Mouse (Mus musculus) monocyte, adult 2 months (primary cell): ENCODE results near the gene Mllt10.
A peak's percentile ranks its signal among the peaks of the same experiment; 100 is the strongest.

ENCODE experiments used
- DNase-seq, 2 experiments: peaks; one replicate each; pipeline ENCODE4 v3.0.0; 2022; ENCODE audit warnings: low spot score in 2 of 2, low read depth in 1 of 2

The Mllt10 gene

GRCm38 (mm10) chr2:18181631-18182030, 126.6 kb downstream of the Mllt10 start:
- no peak for DNase-seq

- no peak for DNase-seq
These were observed 128.0 kb downstream of the Mllt10 start for GRCm38 (mm10) chr2:18183079-18183478.

GRCm38 (mm10) chr2:18188367-18188766, 133.3 kb downstream of the Mllt10 start:
- DNase-seq, result no peak

- no peak for DNase-seq
These were observed 140.2 kb downstream of the Mllt10 start for GRCm38 (mm10) chr2:18195285-18195684.

- no peak for DNase-seq
These were observed 140.8 kb downstream of the Mllt10 start for GRCm38 (mm10) chr2:18195691-18196396.

GRCm38 (mm10) chr2:18201820-18202462, 146.9 kb downstream of the Mllt10 start:
- no peak for DNase-seq

- no peak for DNase-seq
These were observed 147.9 kb downstream of the Mllt10 start for GRCm38 (mm10) chr2:18202923-18203322.

GRCm38 (mm10) chr2:18205118-18205517, 150.1 kb downstream of the Mllt10 start:
- peak; percentile 18 to 23 for DNase-seq

- DNase-seq, result no peak
These were observed 151.8 kb downstream of the Mllt10 start for GRCm38 (mm10) chr2:18206811-18207210.

GRCm38 (mm10) chr2:18208578-18208977, 153.5 kb downstream of the Mllt10 start:
- no peak for DNase-seq

GRCm38 (mm10) chr2:18209211-18209823, 154.3 kb downstream of the Mllt10 start:
- DNase-seq, result no peak

GRCm38 (mm10) chr2:18209948-18210347, 154.9 kb downstream of the Mllt10 start:
- no peak for DNase-seq

GRCm38 (mm10) chr2:18214031-18214430, 159.0 kb downstream of the Mllt10 start:
- DNase-seq, result no peak

GRCm38 (mm10) chr2:18217867-18218266, 162.8 kb downstream of the Mllt10 start:
- DNase-seq, result no peak

- DNase-seq, result no peak
These were observed 163.5 kb downstream of the Mllt10 start for GRCm38 (mm10) chr2:18218500-18218899.

GRCm38 (mm10) chr2:18219136-18219535, 164.1 kb downstream of the Mllt10 start:
- DNase-seq, result no peak

GRCm38 (mm10) chr2:18219569-18219968, 164.5 kb downstream of the Mllt10 start:
- no peak for DNase-seq

- no peak for DNase-seq
These were observed 173.5 kb downstream of the Mllt10 start for GRCm38 (mm10) chr2:18228486-18229062.

- DNase-seq, result no peak
These were observed 174.2 kb downstream of the Mllt10 start for GRCm38 (mm10) chr2:18229279-18229678.

- DNase-seq, result no peak
These were observed 176.1 kb downstream of the Mllt10 start for GRCm38 (mm10) chr2:18231143-18231542.

GRCm38 (mm10) chr2:18232883-18233567, 178.0 kb downstream of the Mllt10 start:
- DNase-seq, result no peak
